Mouse (Mus musculus) CH12.LX (cell line): ENCODE results near the gene Zmym3. TPM values are rescaled to one million over a fixed set of nuclear protein-coding genes. Genes with fewer than 3 reads are reported as not detected.

Source experiments
- DNase-seq: peaks from one replicate; pipeline ENCODE4 v3.0.0-alpha.2; 2013; ENCODE audit errors: extremely low read depth
- H3K27ac ChIP-seq: 2 replicates; pipeline ENCODE4 v1.5.1; 2012; ENCODE audit warnings: low read depth, mild to moderate bottlenecking, control low read depth, moderate library complexity; ENCODE audit not compliant: insufficient read depth
- H3K27me3 ChIP-seq: replicated peaks from 2 replicates; pipeline ENCODE3; 2012; ENCODE audit warnings: inconsistent platforms
- H3K36me3 ChIP-seq, 2 experiments: replicated peaks in 1 of 2; 2 replicates each; pipeline versions ENCODE3 to v1.6.1; 2012; ENCODE audit warnings: inconsistent platforms in 1 of 2, low read length in 1 of 2, mild to moderate bottlenecking in 1 of 2, mixed read lengths in 1 of 2, moderate library complexity in 1 of 2; ENCODE audit not compliant: control insufficient read depth in 1 of 2, insufficient read depth in 1 of 2
- H3K4me1 ChIP-seq, 2 experiments: 2 replicates each; pipeline ENCODE4 v1.6.1; 2012; ENCODE audit warnings: inconsistent platforms in 1 of 2, moderate library complexity in 1 of 2; ENCODE audit not compliant: insufficient read depth in 2 of 2, control insufficient read depth in 1 of 2
- H3K4me2 ChIP-seq: 2 replicates; pipeline ENCODE4 v1.6.1; 2012; ENCODE audit warnings: low read depth, mild to moderate bottlenecking, control low read depth; ENCODE audit not compliant: poor library complexity, insufficient read depth, severe bottlenecking
- H3K4me3 ChIP-seq, 3 experiments: fragments of 150-350 bp in 1 of 3; sonication (generic) in 1 of 3; replicated peaks in 1 of 3; 2 replicates each; pipeline versions ENCODE3 to v1.5.1; 2011 to 2012; ENCODE audit warnings: low read depth in 2 of 3, low read length in 2 of 3, mild to moderate bottlenecking in 2 of 3, moderate library complexity in 2 of 3, control low read depth in 1 of 3, improper control_type of control experiment in 1 of 3, inconsistent platforms in 1 of 3, mixed read lengths in 1 of 3; ENCODE audit not compliant: poor library complexity in 1 of 3
- H3K79me2 ChIP-seq: replicated peaks from 2 replicates; pipeline ENCODE4 v1.6.1; 2012; ENCODE audit warnings: mild to moderate bottlenecking, moderate library complexity; ENCODE audit not compliant: control insufficient read depth, poor library complexity, insufficient read depth, severe bottlenecking; ENCODE audit errors: extremely low read depth
- H3K9ac ChIP-seq: 2 replicates; pipeline ENCODE4 v1.6.1; 2012; ENCODE audit warnings: low read depth, mild to moderate bottlenecking, control low read depth, moderate library complexity; ENCODE audit not compliant: insufficient read depth
- H3K9me3 ChIP-seq: replicated peaks from 2 replicates; pipeline ENCODE3; 2012; ENCODE audit warnings: low read length, inconsistent platforms, mixed read lengths
- CHD2 ChIP-seq: IDR thresholded peaks from 2 replicates; pipeline ENCODE4 v1.6.1; 2011; ENCODE audit warnings: low read length, improper control_type of control experiment
- CTCF ChIP-seq, 2 experiments: IDR thresholded peaks in 1 of 2; conservative IDR thresholded peaks in 1 of 2; 2 replicates each; pipeline ENCODE4 v1.5.1; 2011 to 2012; ENCODE audit warnings: low read depth in 2 of 2, low read length in 2 of 2, improper control_type of control experiment in 1 of 2, inconsistent platforms in 1 of 2, mild to moderate bottlenecking in 1 of 2, moderate library complexity in 1 of 2
- GABPA ChIP-seq: IDR thresholded peaks from 2 replicates; pipeline ENCODE4 v1.6.1; 2012; ENCODE audit warnings: low read depth, low read length, improper control_type of control experiment, inconsistent platforms; ENCODE audit not compliant: insufficient replicate concordance
- IRF4 ChIP-seq: IDR thresholded peaks from 2 replicates; pipeline ENCODE4 v1.6.1; 2014; ENCODE audit warnings: low read depth, mild to moderate bottlenecking, inconsistent platforms, low read length, improper control_type of control experiment
- JUND ChIP-seq: conservative IDR thresholded peaks from 2 replicates; pipeline ENCODE4 v1.6.1; 2011; ENCODE audit warnings: low read depth, low read length, improper control_type of control experiment
- KAT2A ChIP-seq: IDR thresholded peaks from 2 replicates; pipeline ENCODE4 v1.6.1; 2012; ENCODE audit warnings: low read length, improper control_type of control experiment, inconsistent platforms; ENCODE audit not compliant: insufficient replicate concordance
- MAFK ChIP-seq: IDR thresholded peaks from 2 replicates; pipeline ENCODE4 v1.6.1; 2011; ENCODE audit warnings: low read length, improper control_type of control experiment; ENCODE audit not compliant: insufficient replicate concordance
- MAZ ChIP-seq: IDR thresholded peaks from 2 replicates; pipeline ENCODE4 v1.6.1; 2012; ENCODE audit warnings: low read depth, mild to moderate bottlenecking, inconsistent platforms, low read length, improper control_type of control experiment, moderate library complexity
- MEF2A ChIP-seq: IDR thresholded peaks from 2 replicates; pipeline ENCODE4 v1.6.1; 2014; ENCODE audit warnings: low read depth, mild to moderate bottlenecking, inconsistent platforms, low read length, improper control_type of control experiment, borderline replicate concordance
- MYC ChIP-seq: IDR thresholded peaks from 2 replicates; pipeline ENCODE4 v1.6.1; 2011; ENCODE audit warnings: low read depth, mild to moderate bottlenecking, improper control_type of control experiment, low read length
- NELFE ChIP-seq: IDR thresholded peaks from 2 replicates; pipeline ENCODE4 v1.6.1; 2011; ENCODE audit warnings: low read depth, low read length, improper control_type of control experiment
- NRF1 ChIP-seq: IDR thresholded peaks from 2 replicates; pipeline ENCODE4 v1.6.1; 2014; ENCODE audit warnings: low read depth, mild to moderate bottlenecking, inconsistent platforms, low read length, improper control_type of control experiment, moderate library complexity
- PAX5 ChIP-seq: IDR thresholded peaks from 2 replicates; pipeline ENCODE4 v1.6.1; 2012; ENCODE audit warnings: low read length, inconsistent platforms, mixed read lengths
- POLR2A ChIP-seq: IDR thresholded peaks from 2 replicates; pipeline ENCODE4 v1.6.1; 2011; ENCODE audit warnings: low read depth, mild to moderate bottlenecking, improper control_type of control experiment, low read length
- POLR2AphosphoS2 ChIP-seq: IDR thresholded peaks from 2 replicates; pipeline ENCODE4 v1.6.1; 2011; ENCODE audit warnings: low read depth, low read length, improper control_type of control experiment
- RAD21 ChIP-seq: IDR thresholded peaks from 2 replicates; pipeline ENCODE4 v1.6.1; 2011; ENCODE audit warnings: low read depth, mild to moderate bottlenecking, low read length, improper control_type of control experiment, moderate library complexity
- RCOR1 ChIP-seq: conservative IDR thresholded peaks from 2 replicates; pipeline ENCODE4 v1.6.1; 2012; ENCODE audit warnings: low read depth, mild to moderate bottlenecking, inconsistent platforms, low read length, improper control_type of control experiment
- SIN3A ChIP-seq: IDR thresholded peaks from 2 replicates; pipeline ENCODE4 v1.6.1; 2012; ENCODE audit warnings: low read length, improper control_type of control experiment, inconsistent platforms
- SMC3 ChIP-seq: IDR thresholded peaks from 2 replicates; pipeline ENCODE4 v1.6.1; 2011; ENCODE audit warnings: low read depth, low read length, improper control_type of control experiment
- TCF12 ChIP-seq: IDR thresholded peaks from 2 replicates; pipeline ENCODE4 v1.6.1; 2014; ENCODE audit warnings: low read depth, mild to moderate bottlenecking, inconsistent platforms, low read length, improper control_type of control experiment
- USF2 ChIP-seq: conservative IDR thresholded peaks from 2 replicates; pipeline ENCODE4 v1.6.1; 2011; ENCODE audit warnings: low read depth, low read length, improper control_type of control experiment
- ZC3H11A ChIP-seq: IDR thresholded peaks from 2 replicates; pipeline ENCODE4 v1.6.1; 2012; ENCODE audit warnings: low read depth, mild to moderate bottlenecking, inconsistent platforms, low read length, improper control_type of control experiment
- ZKSCAN1 ChIP-seq: IDR thresholded peaks from 2 replicates; pipeline ENCODE4 v1.6.1; 2012; ENCODE audit warnings: low read depth, inconsistent platforms, low read length, improper control_type of control experiment, borderline replicate concordance
- ZNF384 ChIP-seq: IDR thresholded peaks from 2 replicates; pipeline ENCODE4 v1.6.1; 2012; ENCODE audit warnings: low read depth, low read length, improper control_type of control experiment, inconsistent platforms
- dilution Hi-C: fragments of 300-500 bp; cut with MboI; formaldehyde crosslinking; loops from 2 replicates; pipeline ENCODE4 v1.14.3; 2020; ENCODE audit warnings: low sequenced_read_pairs; ENCODE audit not compliant: extremely low pct_unique_long_range_greater_than_20kb, extremely low pct_ligation_motif_present
- in situ Hi-C: fragments of 300-500 bp; cut with MboI; formaldehyde crosslinking; loops from 3 replicates; pipeline ENCODE4 v1.14.3; 2019; ENCODE audit warnings: low sequenced_read_pairs, low pct_ligation_motif_present, low pct_unique_long_range_greater_than_20kb, mixed read lengths
- polyA plus RNA-seq: library from polyadenylated mRNA; unstranded; fragments of >175 nt; gene quantifications from 2 replicates; pipeline ENCODE4 v1.2.1, GENCODE M21; 2012; ENCODE audit warnings: low read depth; ENCODE audit not compliant: insufficient read length
- total RNA-seq, 2 experiments: library from RNA; depleted of rRNA; stranded (reverse); fragments of 300-350 nt in 1 of 2; fragments of >200 nt in 1 of 2; gene quantifications; 2 replicates each; pipeline ENCODE4 v1.2.3; 2012 to 2014

Gene Zmym3
- total and polyA plus RNA-seq, 3 experiments = 16.6 to 31.3 (median 18.0) TPM

DNA sequence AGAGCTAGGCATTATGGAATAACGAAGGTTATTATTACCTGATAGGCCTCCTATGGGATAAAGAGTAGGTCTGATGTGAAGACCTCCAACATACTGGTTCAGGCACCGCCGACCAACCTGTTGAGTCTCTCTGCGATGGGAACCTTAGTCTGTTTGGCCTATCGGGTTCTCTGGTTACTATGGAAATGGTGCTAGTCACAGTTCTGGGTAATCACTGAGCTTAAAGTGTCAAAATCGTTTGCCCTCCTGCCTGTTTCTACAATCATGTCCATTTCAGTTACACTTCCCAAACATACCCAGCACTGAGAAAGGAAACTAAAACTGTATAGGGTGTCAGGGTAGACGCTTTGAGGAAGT, 8.1 kb upstream of the Zmym3 start:
- peak overlapping the region; percentile 94 for H3K27ac ChIP-seq
- H3K4me3 ChIP-seq = peak overlapping the region; percentile 50 to 58 (median 53)
- peaks cover 0 to 13% of the 10 kb centered on the region in 2 experiments; a peak in 1 of 4 replicates for H3K4me1 ChIP-seq
- H3K9ac ChIP-seq = peak overlapping the region; percentile 72
- H3K4me2 ChIP-seq = peak overlapping the region; percentile 78
- DNase-seq = peak; percentile 52
- no peaks in the 10 kb centered on the region for H3K27me3 ChIP-seq
- TF ChIP-seq CTCF (conservative IDR thresholded peaks at IDR 0.05 in 1 of 2, IDR thresholded peaks at IDR 0.05 in 1 of 2; ENCODE audit: low read depth in 2 of 2, low read length in 2 of 2) (no peak), ZNF384 (no peak), ZKSCAN1 (no peak), RCOR1 (no peak), POLR2AphosphoS2 (no peak), SIN3A (no peak; the same call in 1 of the 2 replicates), GABPA (no peak), NRF1 (no peak), MEF2A (no peak), CHD2 (no peak), MYC (no peak), MAZ (no peak), IRF4 (no peak), POLR2A (no peak; the same call in 1 of the 2 replicates), PAX5 (no peak)
- TF ChIP-seq, all 38 proteins: peak for 0
- Histone ChIP-seq H3K79me2 (peaks cover 36% of the 10 kb centered on the region), H3K9me3 (no peaks in the 10 kb centered on the region), H3K36me3 (peaks cover 9 to 15% of the 10 kb centered on the region in 2 experiments)
- dilution Hi-C loops = no loop called here
- in situ Hi-C loops = loop anchor here (25.0 kb wide), 1 partner anchor 134 kb away; no protein-coding TSS in a partner anchor

DNA sequence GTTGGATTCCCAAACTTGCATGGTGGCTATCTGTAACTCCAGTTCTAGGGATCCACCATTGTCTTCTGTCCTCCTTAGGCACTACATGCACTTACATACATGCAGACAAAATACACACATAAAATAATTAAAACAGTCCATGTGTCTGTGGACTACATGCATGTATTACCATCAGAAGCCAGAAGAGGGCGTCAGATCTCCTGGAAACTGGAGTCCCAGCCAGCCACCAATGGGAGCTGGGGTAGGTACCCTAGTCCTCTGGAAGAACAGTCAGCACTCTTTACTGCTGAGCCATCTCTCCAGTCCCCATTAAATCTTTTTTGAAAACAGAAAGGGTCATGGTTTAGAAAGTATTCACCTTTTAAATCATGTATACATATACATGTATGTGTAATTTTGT, 7.1 kb upstream of the Zmym3 start:
- H3K4me3 ChIP-seq = peak overlapping the region in 1 of 3 experiments; percentile 58
- dilution Hi-C loops = no loop called here
- no peak overlapping the region for H3K27ac ChIP-seq
- peaks cover 29% of the 10 kb centered on the region for H3K79me2 ChIP-seq
- peaks cover 0 to 9% of the 10 kb centered on the region in 2 experiments; a peak in 1 of 4 replicates for H3K4me1 ChIP-seq
- peaks cover 6 to 8% of the 10 kb centered on the region in 2 experiments for H3K36me3 ChIP-seq
- H3K9ac ChIP-seq = 0 out of 2 replicates have a peak overlapping the region, but pooled peaks have one; percentile 72
- TF ChIP-seq IRF4 (peak; percentile 10; the same call in 1 of the 2 replicates), MAZ (no peak), RAD21 (peak; percentile 36), ZC3H11A (no peak), CHD2 (no peak), KAT2A (no peak), PAX5 (no peak), MYC (0 out of 2 replicates have a peak, but pooled peaks have one; percentile 53), NELFE (0 out of 2 replicates have a peak, but pooled peaks have one; percentile 14), MAFK (no peak), CTCF (conservative IDR thresholded peaks at IDR 0.05 in 1 of 2, IDR thresholded peaks at IDR 0.05 in 1 of 2; ENCODE audit: low read depth in 2 of 2, low read length in 2 of 2) (peak; percentile 43 to 60), USF2 (no peak), MEF2A (no peak), SMC3 (peak; percentile 22; the same call in 1 of the 2 replicates), SIN3A (no peak), TCF12 (no peak), JUND (no peak)
- no peaks in the 10 kb centered on the region for H3K9me3 ChIP-seq
- H3K27me3 ChIP-seq = no peaks in the 10 kb centered on the region
- H3K4me2 ChIP-seq = peak overlapping the region; percentile 78; the same call in 1 of the 2 replicates
- DNase-seq = peak; percentile 69
- in situ Hi-C loops = loop anchor here (25.0 kb wide), 1 partner anchor 135 kb away; no protein-coding TSS in a partner anchor
